Mouse (Mus musculus) spleen, embryonic (tissue): ENCODE results near the gene Nploc4.

Experiments used
- CTCF ChIA-PET: fragments of 350-600 bp; sonication (Branson Sonifier 250); formaldehyde crosslinking; loops from one replicate; lab custom pipeline; 2022; lab: Charles Lee

The Nploc4 gene

GRCm38 (mm10) chr11:120343519-120344309 is 93.8 kb downstream of the Nploc4 start:
- CTCF ChIA-PET, result interaction anchor here (0.6 kb wide), 1 partner anchor 206 kb away, joined by 3 read pairs; the partner anchor contains the start of gene Mcrip1

GRCm38 (mm10) chr11:120342656-120343160 is 94.8 kb downstream of the Nploc4 start:
- CTCF ChIA-PET, result interaction anchor here (0.7 kb wide), 1 partner anchor 33 kb away, joined by 3 read pairs; no protein-coding TSS in a partner anchor

DNA sequence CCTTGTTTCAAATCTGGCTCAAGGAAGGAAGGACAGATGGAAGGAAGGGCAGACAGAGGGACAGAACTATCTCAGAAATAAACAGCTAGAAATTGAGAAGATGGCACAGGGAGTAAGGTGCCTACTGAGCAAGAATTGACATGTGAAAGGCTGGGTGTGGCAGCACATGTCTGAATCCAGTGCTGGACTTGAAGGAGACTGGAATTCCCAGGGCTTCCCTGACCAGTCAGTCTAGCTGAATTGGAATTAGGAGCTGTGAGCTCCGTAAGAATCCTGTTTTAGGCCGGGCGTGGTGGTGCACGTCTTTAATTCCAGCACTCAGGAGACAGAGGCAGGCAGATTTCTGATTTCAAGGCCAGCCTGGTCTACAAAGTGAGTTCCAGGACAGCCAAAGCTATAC is 95.8 kb downstream of the Nploc4 start:
- CTCF ChIA-PET, result no interaction called here

DNA sequence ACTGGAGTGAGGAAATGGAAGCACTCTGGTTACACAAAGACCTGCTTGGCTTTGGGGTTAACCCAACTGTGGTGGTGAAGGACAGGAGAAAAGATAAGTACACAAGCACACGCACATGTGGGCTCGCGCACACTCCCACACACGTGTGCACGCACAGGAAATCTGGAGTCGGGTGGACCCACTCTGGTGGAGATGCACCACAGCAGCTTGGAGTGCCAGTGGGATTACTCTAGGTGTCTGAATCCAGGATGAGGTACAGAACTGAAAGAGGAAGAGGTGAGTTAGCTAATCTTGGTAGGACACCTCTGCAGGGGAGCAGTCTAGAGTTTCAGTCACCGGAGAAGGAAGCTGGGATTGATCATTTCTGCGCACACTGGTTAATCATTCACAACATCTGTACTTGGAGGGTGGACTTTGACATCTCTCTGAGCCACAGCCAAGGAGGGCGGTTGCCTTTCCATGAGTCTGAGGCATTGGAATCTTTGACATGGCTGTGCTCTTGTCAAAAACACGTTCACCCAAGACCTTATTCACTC is 97.5 kb downstream of the Nploc4 start:
- CTCF ChIA-PET, result interaction anchor here (0.6 to 0.7 kb wide), 2 partner anchors 14 to 85 kb away, joined by 4 to 9 read pairs; no protein-coding TSS in a partner anchor

DNA sequence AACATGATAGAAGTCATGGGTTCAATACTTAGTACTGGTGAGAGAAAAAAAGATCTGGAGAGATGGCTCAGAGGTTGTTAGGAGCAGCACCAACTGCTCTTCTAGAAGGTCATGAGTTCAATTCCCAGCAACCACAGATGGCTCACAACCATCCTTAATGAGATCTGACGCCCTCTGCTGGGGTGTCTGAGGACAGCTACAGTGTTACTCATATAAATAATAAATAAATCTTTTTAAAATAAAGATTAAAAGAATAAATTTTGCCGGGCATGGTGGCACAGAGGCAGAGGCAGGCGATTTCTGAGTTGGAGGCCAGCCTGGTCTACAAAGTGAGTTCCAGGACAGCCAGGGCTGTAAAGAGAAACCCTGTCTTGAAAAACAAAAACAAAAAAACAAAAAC is 98.7 kb downstream of the Nploc4 start:
- CTCF ChIA-PET, result interaction anchor here (0.5 kb wide), 1 partner anchor 237 kb away, joined by 3 read pairs; no protein-coding TSS in a partner anchor

DNA sequence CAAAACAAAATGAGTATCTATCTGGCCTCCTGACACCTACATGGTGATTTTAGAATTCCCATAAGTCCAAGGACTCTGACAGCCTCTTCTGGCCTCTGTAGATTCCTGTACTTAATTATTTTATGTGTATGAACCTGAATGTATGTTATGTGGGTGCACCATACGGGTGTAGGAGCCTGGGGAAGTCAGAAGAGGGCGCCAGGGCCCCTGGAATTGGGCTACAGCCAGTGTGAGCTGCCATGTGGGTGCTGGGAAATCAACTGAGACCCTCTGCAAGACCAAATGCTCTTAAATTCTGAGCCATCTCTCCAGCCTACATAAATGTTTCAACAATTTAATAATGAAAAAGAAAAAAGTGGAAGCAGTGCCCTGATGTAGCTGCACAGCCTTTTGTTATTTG is 100.1 kb downstream of the Nploc4 start:
- CTCF ChIA-PET, result interaction anchor here (0.6 kb wide), 1 partner anchor 70 kb away, joined by 7 read pairs; no protein-coding TSS in a partner anchor

- CTCF ChIA-PET, result no interaction called here
These were observed 102.0 kb downstream of the Nploc4 start for GRCm38 (mm10) chr11:120335431-120336021.
